ENCODE assay signal across 26 mouse cellular contexts in genomic region chr3:153967447-153967846, GRCm38 (mm10). TPM values are rescaled to one million over a fixed set of nuclear protein-coding genes. Genes with fewer than 3 reads are reported as not detected.
A peak's percentile ranks its signal among the peaks of the same experiment; 100 is the strongest.
DNase-seq lines count a peak whose midpoint lies in the region; ATAC-seq and TF ChIP-seq lines count a peak whose summit lies in the region.
"Had no signal": no experiment of that assay in that cellular context is flagged by ENCODE, and none has a peak within 500 bp of the region (broad histone marks: within the 10 kb centered on the region; RNA-seq: fewer than 3 reads in every experiment).

No protein-coding gene starts in this region.

- no peaks in the 10 kb centered on the region for H3K36me3 ChIP-seq in intestine, embryonic 15.5 days
- no peaks in the 10 kb centered on the region for H3K36me3 ChIP-seq in intestine, postnatal 0 days (ENCODE audit: control insufficient read depth, insufficient read depth)
- H3K36me3 ChIP-seq in intestine, embryonic 16.5 days (ENCODE audit: control insufficient read depth, insufficient read depth, low read length), result no peaks in the 10 kb centered on the region
- H3K36me3 ChIP-seq in embryonic facial prominence, embryonic 10.5 days (replicated peaks), result no peaks in the 10 kb centered on the region
- H3K36me3 ChIP-seq: embryonic facial prominence, embryonic 12.5 days; embryonic facial prominence, embryonic 15.5 days; forebrain, embryonic 12.5 days; forebrain, embryonic 15.5 days; G1E; heart, embryonic 10.5 days; heart, embryonic 13.5 days; hindbrain, embryonic 12.5 days; hindbrain, embryonic 15.5 days had no signal

- H3K27me3 ChIP-seq in intestine, embryonic 15.5 days (replicated peaks), result 0 out of 2 replicates have a peak, but pooled peaks cover under 1% of the 10 kb centered on the region
- peaks cover 2% of the 10 kb centered on the region; the same call in 1 of the 2 replicates for H3K27me3 ChIP-seq in intestine, postnatal 0 days (replicated peaks; ENCODE audit: control insufficient read depth, insufficient read depth, low read length)
- no peaks in the 10 kb centered on the region; the same call in 1 of the 2 replicates for H3K27me3 ChIP-seq in intestine, embryonic 16.5 days (replicated peaks; ENCODE audit: control insufficient read depth, insufficient read depth, low read length)
- H3K27me3 ChIP-seq in embryonic facial prominence, embryonic 10.5 days (replicated peaks; ENCODE audit: low read depth, poor library complexity, severe bottlenecking), result peaks cover 15% of the 10 kb centered on the region
- H3K27me3 ChIP-seq: forebrain, embryonic 15.5 days; hindbrain, embryonic 15.5 days; Patski had no signal

- peak; percentile 68 for ATAC-seq in intestine, embryonic 15.5 days
- no peak for ATAC-seq in intestine, postnatal 0 days
- ATAC-seq in intestine, embryonic 16.5 days, result peak; percentile 60
- ATAC-seq: forebrain, embryonic 15.5 days; Patski had no signal

- WGBS in intestine, embryonic 15.5 days, result 58% methylated on average over 5 of the region's 5 CpGs
- 46% methylated on average over 5 of the region's 5 CpGs for WGBS in intestine, postnatal 0 days
- WGBS in intestine, embryonic 16.5 days, result 51% methylated on average over 5 of the region's 5 CpGs
- WGBS in embryonic facial prominence, embryonic 10.5 days, result 86% methylated on average over 5 of the region's 5 CpGs

- no peak overlapping the region for H3K4me2 ChIP-seq in intestine, embryonic 15.5 days (replicated peaks)
- H3K4me2 ChIP-seq in intestine, postnatal 0 days (replicated peaks; ENCODE audit: low read depth), result no peak overlapping the region
- no peak overlapping the region for H3K4me2 ChIP-seq in intestine, embryonic 16.5 days (ENCODE audit: low read depth, low read length)
- H3K4me2 ChIP-seq: embryonic facial prominence, embryonic 12.5 days; embryonic facial prominence, embryonic 15.5 days; forebrain, embryonic 12.5 days; forebrain, embryonic 15.5 days; heart, embryonic 13.5 days; hindbrain, embryonic 12.5 days; hindbrain, embryonic 15.5 days had no signal

- H3K9ac ChIP-seq in intestine, embryonic 15.5 days, result no peak overlapping the region
- H3K9ac ChIP-seq in intestine, postnatal 0 days (ENCODE audit: low read depth, low read length), result no peak overlapping the region
- no peak overlapping the region for H3K9ac ChIP-seq in intestine, embryonic 16.5 days (ENCODE audit: low read depth, low read length)
- H3K9ac ChIP-seq: embryonic facial prominence, embryonic 12.5 days; embryonic facial prominence, embryonic 15.5 days; forebrain, embryonic 12.5 days; forebrain, embryonic 15.5 days; heart, embryonic 13.5 days; hindbrain, embryonic 12.5 days; hindbrain, embryonic 15.5 days had no signal

- no peak overlapping the region for H3K4me3 ChIP-seq in intestine, embryonic 15.5 days (replicated peaks)
- no peak overlapping the region for H3K4me3 ChIP-seq in intestine, postnatal 0 days (ENCODE audit: low read depth, low read length)
- H3K4me3 ChIP-seq in intestine, embryonic 16.5 days (ENCODE audit: low read length), result no peak overlapping the region
- H3K4me3 ChIP-seq in embryonic facial prominence, embryonic 10.5 days, result no peak overlapping the region
- H3K4me3 ChIP-seq: embryonic facial prominence, embryonic 12.5 days; embryonic facial prominence, embryonic 15.5 days; erythroblast, embryonic 14.5 days; forebrain, embryonic 12.5 days; forebrain, embryonic 15.5 days; heart, adult 2 months; heart, embryonic 10.5 days; heart, embryonic 13.5 days; hindbrain, embryonic 12.5 days; hindbrain, embryonic 15.5 days had no signal

- no peak for TF ChIP-seq CTCF in intestine, postnatal 0 days (IDR thresholded peaks at IDR 0.05; ENCODE audit: low read depth)

- no peak overlapping the region for H3K27ac ChIP-seq in intestine, embryonic 15.5 days
- no peak overlapping the region for H3K27ac ChIP-seq in intestine, postnatal 0 days (ENCODE audit: low read depth, low read length)
- no peak overlapping the region for H3K27ac ChIP-seq in intestine, embryonic 16.5 days (ENCODE audit: low read length)
- no peak overlapping the region for H3K27ac ChIP-seq in embryonic facial prominence, embryonic 10.5 days (replicated peaks)
- H3K27ac ChIP-seq: embryonic facial prominence, embryonic 12.5 days; embryonic facial prominence, embryonic 15.5 days; forebrain, embryonic 12.5 days; forebrain, embryonic 15.5 days; heart, adult 2 months; heart, embryonic 10.5 days; heart, embryonic 13.5 days; hindbrain, embryonic 12.5 days; hindbrain, embryonic 15.5 days had no signal

- H3K4me1 ChIP-seq in intestine, embryonic 15.5 days (replicated peaks), result 0 out of 2 replicates have a peak, but pooled peaks cover 2% of the 10 kb centered on the region
- H3K4me1 ChIP-seq in intestine, postnatal 0 days (replicated peaks; ENCODE audit: control insufficient read depth, insufficient read depth, low read length), result no peaks in the 10 kb centered on the region
- no peaks in the 10 kb centered on the region for H3K4me1 ChIP-seq in intestine, embryonic 16.5 days (ENCODE audit: control insufficient read depth, insufficient read depth, low read length)
- no peaks in the 10 kb centered on the region for H3K4me1 ChIP-seq in embryonic facial prominence, embryonic 10.5 days
- H3K4me1 ChIP-seq: embryonic facial prominence, embryonic 12.5 days; embryonic facial prominence, embryonic 15.5 days; forebrain, embryonic 12.5 days; forebrain, embryonic 15.5 days; heart, embryonic 10.5 days; heart, embryonic 13.5 days; hindbrain, embryonic 12.5 days; hindbrain, embryonic 15.5 days had no signal

- peak; percentile 41 for DNase-seq in kidney, adult 9 months
- DNase-seq in kidney, postnatal 10 days, result no peak
- no peak for DNase-seq in embryonic facial prominence, embryonic 10.5 days (ENCODE audit: low spot score)
- DNase-seq: adrenal gland, postnatal 10 days; adrenal gland, postnatal 36 days; B cell, adult 2 months; cerebellum, adult 18-20 months; cerebellum, adult 9-10 months; cerebellum, postnatal 14 days; gastrocnemius, postnatal 25 days; heart, adult 2 months; heart, postnatal 14 days had no signal

- no peaks in the 10 kb centered on the region for H3K9me3 ChIP-seq in intestine, embryonic 15.5 days
- no peaks in the 10 kb centered on the region for H3K9me3 ChIP-seq in intestine, postnatal 0 days (ENCODE audit: control insufficient read depth)
- no peaks in the 10 kb centered on the region for H3K9me3 ChIP-seq in intestine, embryonic 16.5 days (ENCODE audit: control insufficient read depth, low read length)
- no peaks in the 10 kb centered on the region for H3K9me3 ChIP-seq in embryonic facial prominence, embryonic 10.5 days
- H3K9me3 ChIP-seq: embryonic facial prominence, embryonic 12.5 days; embryonic facial prominence, embryonic 15.5 days; forebrain, embryonic 12.5 days; forebrain, embryonic 15.5 days; G1E; heart, embryonic 10.5 days; heart, embryonic 13.5 days; hindbrain, embryonic 12.5 days; hindbrain, embryonic 15.5 days had no signal

RNA-seq across cellular contexts. Expression of gene Slc44a5, which starts 5.8 kb away (rescaled TPM):
- 0.68 and 0.97 TPM in 2 replicates for polyA plus RNA-seq in intestine, embryonic 15.5 days (2015; fragmentation: Nextera tagmentation; extraction: Ambion mirVana)
- 0.43 and 0.51 TPM in 2 replicates for polyA plus RNA-seq in intestine, postnatal 0 days (2015; fragmentation: Nextera tagmentation; extraction: Ambion mirVana)
- polyA plus RNA-seq in intestine, embryonic 16.5 days (2015; fragmentation: Nextera tagmentation; extraction: Ambion mirVana), result 0.56 and 0.59 TPM in 2 replicates
- polyA plus RNA-seq in embryonic facial prominence, embryonic 10.5 days (2016; fragmentation: Nextera tagmentation; extraction: Ambion mirVana), result 0.56 and 0.98 TPM in 2 replicates
- polyA plus RNA-seq: erythroblast, embryonic 14.5 days; G1E had no signal

RNA-seq across cellular contexts. Expression of gene Acadm, which starts 23.0 kb away (rescaled TPM):
- 112 and 118 TPM in 2 replicates for polyA plus RNA-seq in intestine, embryonic 15.5 days (2015; fragmentation: Nextera tagmentation; extraction: Ambion mirVana)
- polyA plus RNA-seq in intestine, postnatal 0 days (2015; fragmentation: Nextera tagmentation; extraction: Ambion mirVana), result 148 and 153 TPM in 2 replicates
- 146 and 152 TPM in 2 replicates for polyA plus RNA-seq in intestine, embryonic 16.5 days (2015; fragmentation: Nextera tagmentation; extraction: Ambion mirVana)
- polyA plus RNA-seq in embryonic facial prominence, embryonic 10.5 days (2016; fragmentation: Nextera tagmentation; extraction: Ambion mirVana), result 40.7 and 44.6 TPM in 2 replicates

RNA-seq across cellular contexts. Expression of gene Rabggtb, which starts 54.6 kb away (rescaled TPM):
- polyA plus RNA-seq in intestine, embryonic 15.5 days (2015; fragmentation: Nextera tagmentation; extraction: Ambion mirVana), result 55.8 and 58.0 TPM in 2 replicates
- polyA plus RNA-seq in intestine, postnatal 0 days (2015; fragmentation: Nextera tagmentation; extraction: Ambion mirVana), result 36.3 and 36.7 TPM in 2 replicates
- polyA plus RNA-seq in intestine, embryonic 16.5 days (2015; fragmentation: Nextera tagmentation; extraction: Ambion mirVana), result 49.4 and 54.2 TPM in 2 replicates
- polyA plus RNA-seq in embryonic facial prominence, embryonic 10.5 days (2016; fragmentation: Nextera tagmentation; extraction: Ambion mirVana), result 46.9 and 48.9 TPM in 2 replicates
